Mouse (Mus musculus) small intestine, adult 2 months (tissue): ENCODE results near the gene Rbbp6. TPM values are rescaled to one million over a fixed set of nuclear protein-coding genes. Genes with fewer than 3 reads are reported as not detected.
A peak's percentile ranks its signal among the peaks of the same experiment; 100 is the strongest.

Source experiments
- H3K27ac ChIP-seq: fragments of 200-500 bp; 2 replicates; pipeline ENCODE4 v1.5.1; 2012; ENCODE audit warnings: low read depth, low read length, control low read depth, inconsistent platforms; ENCODE audit not compliant: insufficient read depth
- H3K27me3 ChIP-seq: fragments of 200-500 bp; 2 replicates; pipeline ENCODE4 v1.6.1; 2012; ENCODE audit warnings: mild to moderate bottlenecking, moderate library complexity, low read length, inconsistent platforms; ENCODE audit not compliant: control insufficient read depth, insufficient read depth
- H3K36me3 ChIP-seq: fragments of 200-500 bp; 2 replicates; pipeline ENCODE4 v1.6.1; 2012; ENCODE audit warnings: mild to moderate bottlenecking, low read length, control low read depth, inconsistent platforms; ENCODE audit not compliant: control insufficient read depth, insufficient read depth
- H3K4me1 ChIP-seq: fragments of 200-500 bp; 2 replicates; pipeline ENCODE4 v1.6.1; 2012; ENCODE audit warnings: low read length, inconsistent platforms, mixed read lengths; ENCODE audit not compliant: control insufficient read depth, insufficient read depth, insufficient read length
- H3K4me3 ChIP-seq: fragments of 200-500 bp; 2 replicates; pipeline ENCODE4 v1.5.1; 2012; ENCODE audit warnings: low read depth, mild to moderate bottlenecking, control low read depth, inconsistent platforms, low read length, moderate library complexity
- CTCF ChIP-seq: fragments of 200-500 bp; IDR thresholded peaks from 2 replicates; pipeline ENCODE4 v1.5.1; 2012; ENCODE audit warnings: low read depth, mild to moderate bottlenecking, control low read depth, inconsistent platforms, low read length, moderate library complexity, mixed read lengths; ENCODE audit not compliant: insufficient replicate concordance, insufficient read length; ENCODE audit errors: extremely low read depth
- POLR2A ChIP-seq: fragments of 200-500 bp; IDR thresholded peaks from 2 replicates; pipeline ENCODE4 v1.6.1; 2012; ENCODE audit warnings: low read depth, mild to moderate bottlenecking, control low read depth, inconsistent platforms, low read length, moderate library complexity
- WGBS: fragments of 180-500 bp; shearing (Covaris S2); methylation state at CpG from one replicate; pipeline ENCODE4 v1.1.7; 2018; 5-methylcytosine and 5-hydroxymethylcytosine counted together
- polyA plus RNA-seq: library from polyadenylated mRNA; depleted of rRNA; stranded (reverse); fragments of >200 nt; gene quantifications from 2 replicates; pipeline ENCODE4 v1.2.3, GENCODE M21; 2012

Gene Rbbp6
- polyA plus RNA-seq, 1 experiment = 4.6 TPM

GRCm38 (mm10) chr7:123002028-123002410 is 36.5 kb downstream of the Rbbp6 start:
- no peak overlapping the region for H3K4me3 ChIP-seq
- H3K27me3 ChIP-seq = no peaks in the 10 kb centered on the region
- H3K4me1 ChIP-seq = no peaks in the 10 kb centered on the region
- H3K27ac ChIP-seq = no peak overlapping the region
- TF ChIP-seq CTCF (no peak), POLR2A (no peak)
- WGBS = 87% methylated on average over 6 of the region's 6 CpGs
- H3K36me3 ChIP-seq = peaks cover 46% of the 10 kb centered on the region

- Histone ChIP-seq H3K36me3 (peaks cover 42% of the 10 kb centered on the region), H3K4me1 (no peaks in the 10 kb centered on the region), H3K27ac (no peak overlapping the region), H3K4me3 (no peak overlapping the region), H3K27me3 (no peaks in the 10 kb centered on the region)
- TF ChIP-seq POLR2A (no peak), CTCF (no peak)
- 90% methylated on average over 4 of the region's 4 CpGs for WGBS
These were observed 37.7 kb downstream of the Rbbp6 start for GRCm38 (mm10) chr7:123003207-123003606.

GRCm38 (mm10) chr7:123004442-123004841 is 39.0 kb downstream of the Rbbp6 start:
- H3K27me3 ChIP-seq = no peaks in the 10 kb centered on the region
- H3K4me3 ChIP-seq = no peak overlapping the region
- TF ChIP-seq POLR2A (no peak), CTCF (no peak)
- peaks cover 31% of the 10 kb centered on the region for H3K36me3 ChIP-seq
- no peaks in the 10 kb centered on the region for H3K4me1 ChIP-seq
- 85% methylated on average over 5 of the region's 5 CpGs for whole genome bisulfite sequencing
- no peak overlapping the region for H3K27ac ChIP-seq

GRCm38 (mm10) chr7:123006251-123006650 is 40.8 kb downstream of the Rbbp6 start:
- WGBS = 65% methylated on average over 2 of the region's 2 CpGs
- Histone ChIP-seq H3K4me1 (no peaks in the 10 kb centered on the region), H3K4me3 (no peak overlapping the region), H3K27ac (no peak overlapping the region), H3K27me3 (no peaks in the 10 kb centered on the region), H3K36me3 (peaks cover 16% of the 10 kb centered on the region)
- TF ChIP-seq CTCF = no peak
- no peak for TF ChIP-seq POLR2A

GRCm38 (mm10) chr7:123007743-123008142 is 42.3 kb downstream of the Rbbp6 start:
- H3K4me1 ChIP-seq = no peaks in the 10 kb centered on the region
- 68% methylated on average over 4 of the region's 4 CpGs for WGBS
- no peak overlapping the region for H3K4me3 ChIP-seq
- TF ChIP-seq CTCF = no peak
- no peak for TF ChIP-seq POLR2A
- H3K27me3 ChIP-seq = no peaks in the 10 kb centered on the region
- no peak overlapping the region for H3K27ac ChIP-seq
- peaks cover 7% of the 10 kb centered on the region for H3K36me3 ChIP-seq

- Histone ChIP-seq H3K36me3 (no peaks in the 10 kb centered on the region), H3K4me1 (no peaks in the 10 kb centered on the region), H3K27me3 (no peaks in the 10 kb centered on the region), H3K27ac (no peak overlapping the region), H3K4me3 (no peak overlapping the region)
- TF ChIP-seq POLR2A = no peak
- 74% methylated on average over 5 of the region's 5 CpGs for WGBS
These were observed 48.0 kb downstream of the Rbbp6 start for GRCm38 (mm10) chr7:123013466-123013865.

GRCm38 (mm10) chr7:123014729-123015128 is 49.2 kb downstream of the Rbbp6 start:
- TF ChIP-seq CTCF (no peak), POLR2A (no peak)

GRCm38 (mm10) chr7:123017627-123018026 is 52.1 kb downstream of the Rbbp6 start:
- no peaks in the 10 kb centered on the region for H3K27me3 ChIP-seq
- H3K27ac ChIP-seq = no peak overlapping the region
- H3K4me1 ChIP-seq = no peaks in the 10 kb centered on the region
- 29% methylated on average over 3 of the region's 3 CpGs for WGBS
- H3K4me3 ChIP-seq = no peak overlapping the region
- no peaks in the 10 kb centered on the region for H3K36me3 ChIP-seq
- peak; percentile 63; the same call in 1 of the 2 replicates for TF ChIP-seq CTCF
- no peak for TF ChIP-seq POLR2A

More at GRCm38 (mm10) chr7:123014729-123015128, 49.2 kb downstream of the Rbbp6 start:
- WGBS = 27% methylated on average over 7 of the region's 7 CpGs
- Histone ChIP-seq H3K4me3 (no peak overlapping the region), H3K27ac (no peak overlapping the region), H3K4me1 (no peaks in the 10 kb centered on the region), H3K36me3 (no peaks in the 10 kb centered on the region), H3K27me3 (no peaks in the 10 kb centered on the region)
